Mouse (Mus musculus): ENCODE results near the gene Paqr9. TPM values are rescaled to one million over a fixed set of nuclear protein-coding genes. Genes with fewer than 3 reads are reported as not detected.

Gene Paqr9
- total RNA-seq, 1 experiment from 2014 or later: 11.7 TPM

DNA sequence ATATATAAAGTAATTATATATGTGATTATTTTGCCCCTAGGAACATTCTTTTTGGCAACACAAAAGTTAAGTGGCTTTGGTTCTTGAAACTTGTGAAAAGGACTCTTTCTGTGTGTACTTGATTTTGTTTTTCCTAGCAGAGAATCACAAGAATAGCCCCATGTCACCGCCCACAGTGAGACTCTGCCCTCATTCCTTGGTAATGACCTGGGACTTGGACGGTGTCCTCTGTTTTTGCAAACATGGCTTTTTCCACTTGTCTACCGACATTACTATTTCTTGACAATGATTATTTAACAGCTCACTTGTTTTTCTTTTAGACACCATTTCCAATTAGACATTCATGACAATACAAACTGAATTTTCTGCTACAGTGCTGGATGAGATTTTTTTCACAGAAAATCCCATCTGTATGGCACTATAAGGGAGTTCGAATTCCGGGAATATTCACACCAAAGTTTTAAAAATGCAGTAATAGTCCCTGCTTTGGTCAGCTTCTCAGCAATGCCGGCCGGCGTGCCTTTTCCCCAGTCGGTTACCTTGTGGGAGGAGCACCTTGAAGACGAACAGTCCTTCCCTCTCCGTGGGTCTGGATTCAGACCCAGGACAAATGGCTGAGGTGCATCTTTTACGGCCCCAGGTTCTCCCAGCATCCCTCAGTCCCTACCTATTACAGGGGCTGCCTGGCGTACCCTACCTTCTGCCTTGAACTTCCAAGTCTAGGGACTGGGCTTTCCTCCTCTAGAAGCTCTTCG, 55.6 kb downstream of the Paqr9 start:
- ATAC-seq (replicated peaks; ENCODE audit: low read depth, poor library complexity, severe bottlenecking): no peak

DNA sequence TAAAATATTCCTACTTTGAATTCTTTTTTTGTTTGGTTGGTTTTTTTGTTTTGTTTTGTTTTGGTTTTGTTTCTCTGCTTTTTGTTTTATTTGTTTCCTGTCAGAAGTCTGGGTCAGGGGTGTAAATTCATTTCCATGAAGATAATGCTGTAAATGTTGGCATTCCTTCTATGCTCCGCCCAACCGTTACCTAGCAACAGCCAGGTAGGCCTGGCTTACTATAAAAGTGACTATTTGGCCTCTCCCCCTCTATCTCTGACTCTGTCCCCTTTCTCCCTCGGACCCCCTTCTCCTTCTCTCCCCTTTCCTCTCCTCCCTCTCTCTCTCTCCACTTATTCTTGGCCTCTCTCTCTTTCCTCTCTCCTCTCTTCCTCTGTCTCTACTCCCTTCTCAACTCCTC, 56.5 kb downstream of the Paqr9 start:
- no peak for ATAC-seq (replicated peaks; ENCODE audit: low read depth, poor library complexity, severe bottlenecking)

Other genes starting within 250 kb of the Paqr9 start
- gene Chst2, start 152.9 kb upstream of the Paqr9 start, total RNA-seq (2017): 0.05 TPM in 1 of 2 replicates, not detected in the other
- 204 and 227 TPM in 2 replicates for gene U2surp, start 47.7 kb upstream of the Paqr9 start, total RNA-seq (2017)
- gene Pcolce2, start 77.9 kb downstream of the Paqr9 start, total RNA-seq (2017): not detected in 2 replicates
- gene Trpc1, start 190.7 kb downstream of the Paqr9 start, total RNA-seq (2017): not detected in 2 replicates